Mouse (Mus musculus) testis, postnatal 14 days (tissue): ENCODE data around the gene Nr4a3.

Experiments used
- DNase-seq: peaks from one replicate; pipeline ENCODE4 v3.0.0; 2021; ENCODE audit warnings: low spot score

Gene Nr4a3

GRCm38 (mm10) chr4:48050442-48050841 lies 5.5 kb downstream of the Nr4a3 start:
- no peak for DNase-seq

DNA sequence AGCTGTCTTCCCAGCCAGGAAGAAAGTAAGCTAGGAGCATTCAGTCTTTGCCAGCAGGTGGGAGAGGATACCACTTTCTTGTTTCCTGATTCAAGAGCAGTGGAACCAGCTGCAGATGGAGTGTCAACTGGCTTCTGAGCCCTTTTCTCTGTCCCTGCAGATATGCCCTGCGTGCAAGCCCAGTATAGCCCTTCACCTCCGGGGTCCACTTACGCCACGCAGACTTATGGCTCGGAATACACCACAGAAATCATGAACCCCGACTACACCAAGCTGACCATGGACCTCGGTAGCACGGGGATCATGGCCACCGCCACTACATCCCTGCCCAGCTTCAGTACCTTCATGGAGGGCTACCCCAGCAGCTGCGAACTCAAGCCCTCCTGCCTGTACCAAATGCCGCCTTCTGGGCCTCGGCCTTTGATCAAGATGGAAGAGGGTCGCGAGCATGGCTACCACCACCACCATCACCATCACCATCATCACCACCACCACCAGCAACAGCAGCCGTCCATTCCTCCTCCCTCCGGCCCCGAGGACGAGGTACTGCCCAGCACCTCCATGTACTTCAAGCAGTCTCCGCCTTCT lies 6.2 kb downstream of the Nr4a3 start:
- no peak for DNase-seq

GRCm38 (mm10) chr4:48051674-48052121 lies 6.7 kb downstream of the Nr4a3 start:
- DNase-seq: no peak

DNA sequence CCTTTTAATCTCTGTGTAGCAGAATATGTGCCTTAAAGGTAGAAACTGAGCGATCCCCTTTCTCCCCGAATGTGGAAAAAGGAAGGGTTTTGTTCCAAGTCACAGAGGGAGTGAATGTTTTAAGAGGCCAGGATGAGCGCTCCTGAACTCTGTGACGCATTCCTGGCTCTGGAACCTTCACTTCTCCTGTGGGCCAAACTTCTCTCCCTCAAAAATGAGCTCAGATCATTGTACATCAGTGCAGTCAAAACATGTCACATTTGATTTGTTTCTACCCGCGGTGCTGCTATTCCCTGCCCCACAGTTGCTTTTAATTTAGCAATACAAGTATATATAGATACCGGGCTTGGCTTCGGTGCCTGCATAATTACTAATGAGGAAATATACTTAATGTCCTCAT lies 16.8 kb downstream of the Nr4a3 start:
- no peak for DNase-seq

- DNase-seq: no peak
Measured at GRCm38 (mm10) chr4:48064311-48064710, 19.4 kb downstream of the Nr4a3 start.

- DNase-seq: no peak
Measured at GRCm38 (mm10) chr4:48066676-48067075, 21.7 kb downstream of the Nr4a3 start.

- DNase-seq: no peak
Measured at GRCm38 (mm10) chr4:48069111-48069510, 24.2 kb downstream of the Nr4a3 start.

- no peak for DNase-seq
Measured at GRCm38 (mm10) chr4:48072006-48072405, 27.1 kb downstream of the Nr4a3 start.

DNA sequence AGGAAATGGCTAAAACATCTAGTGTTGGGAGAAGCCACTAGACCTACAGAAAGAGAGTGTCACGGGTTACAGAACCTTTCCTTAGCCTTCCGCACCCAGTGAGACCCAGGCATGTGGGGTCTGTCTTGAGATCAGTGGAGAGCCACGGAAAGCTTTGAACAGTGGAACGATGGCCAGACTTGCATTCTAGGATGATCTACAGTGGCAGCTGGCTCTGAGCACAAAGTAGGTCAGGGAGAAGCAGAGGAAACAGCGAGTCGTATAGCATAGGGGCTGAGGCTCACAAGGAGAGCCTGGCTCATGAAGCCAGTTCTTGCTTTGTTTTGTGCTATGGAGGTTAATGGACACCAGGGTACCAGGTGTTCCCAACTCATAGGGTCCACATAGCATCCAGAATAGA lies 28.4 kb downstream of the Nr4a3 start:
- no peak for DNase-seq

DNA sequence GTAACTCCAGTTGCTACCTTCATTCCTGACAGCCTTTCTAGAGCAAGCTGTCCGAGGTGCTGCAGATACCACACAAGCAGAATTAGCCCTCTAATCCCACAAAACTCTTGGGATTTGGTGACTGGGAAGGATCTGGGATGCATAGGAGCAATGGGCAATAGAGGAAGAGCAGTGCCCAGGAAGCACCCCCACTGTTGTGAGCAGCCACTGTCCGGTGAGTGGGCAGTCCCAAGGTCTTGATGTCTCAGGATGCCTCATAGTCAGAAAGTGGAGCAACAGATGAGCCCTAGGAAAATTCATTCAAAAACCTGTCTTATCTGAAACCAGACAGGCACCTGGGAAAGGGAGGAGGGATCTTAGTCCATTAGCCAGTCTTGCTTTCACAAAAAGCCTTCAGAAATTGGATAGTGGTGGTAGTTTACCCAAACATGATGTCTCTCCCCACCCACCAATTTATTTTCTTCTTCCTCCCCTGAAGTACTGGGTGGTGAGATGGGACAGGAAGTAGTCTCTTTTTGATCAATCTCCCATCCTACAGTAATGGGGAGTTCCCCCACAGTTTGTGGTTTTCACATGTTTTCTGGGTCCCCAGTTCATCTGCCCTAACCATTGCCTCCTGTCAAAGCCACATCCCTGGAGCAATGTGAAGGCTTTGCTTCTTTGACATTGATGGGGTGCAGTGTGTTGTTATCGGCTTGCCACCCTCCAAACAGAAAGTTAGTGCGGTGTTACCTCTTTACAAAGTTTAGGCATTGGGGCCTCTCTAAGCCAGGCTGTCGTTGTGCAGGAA lies 29.7 kb downstream of the Nr4a3 start:
- DNase-seq: no peak

- DNase-seq: no peak
Measured at GRCm38 (mm10) chr4:48076693-48077471, 31.9 kb downstream of the Nr4a3 start.

- no peak for DNase-seq
Measured at GRCm38 (mm10) chr4:48078213-48078612, 33.3 kb downstream of the Nr4a3 start.

- DNase-seq: no peak
Measured at GRCm38 (mm10) chr4:48079285-48080039, 34.5 kb downstream of the Nr4a3 start.

- DNase-seq: no peak
Measured at GRCm38 (mm10) chr4:48083452-48083851, 38.5 kb downstream of the Nr4a3 start.

DNA sequence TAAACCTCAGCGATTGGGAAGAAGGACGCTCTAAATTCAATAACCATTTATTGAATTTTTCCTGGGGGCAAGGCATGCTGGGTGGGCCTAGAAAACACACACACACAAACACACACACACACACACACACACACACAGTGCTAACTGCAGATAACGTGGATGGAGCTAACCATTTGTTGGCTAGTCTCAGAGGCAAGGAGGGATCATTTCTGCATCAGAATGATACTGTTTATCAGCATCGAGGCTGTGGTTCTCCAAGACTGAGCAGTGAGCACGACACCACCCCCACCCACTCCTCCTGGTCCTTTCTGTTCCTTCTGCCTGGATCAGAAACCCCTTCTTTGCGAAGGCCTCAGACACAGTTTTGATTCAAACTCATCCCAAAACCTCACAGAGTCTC lies 41.7 kb downstream of the Nr4a3 start:
- no peak for DNase-seq

GRCm38 (mm10) chr4:48087497-48087896 lies 42.5 kb downstream of the Nr4a3 start:
- DNase-seq: no peak

DNA sequence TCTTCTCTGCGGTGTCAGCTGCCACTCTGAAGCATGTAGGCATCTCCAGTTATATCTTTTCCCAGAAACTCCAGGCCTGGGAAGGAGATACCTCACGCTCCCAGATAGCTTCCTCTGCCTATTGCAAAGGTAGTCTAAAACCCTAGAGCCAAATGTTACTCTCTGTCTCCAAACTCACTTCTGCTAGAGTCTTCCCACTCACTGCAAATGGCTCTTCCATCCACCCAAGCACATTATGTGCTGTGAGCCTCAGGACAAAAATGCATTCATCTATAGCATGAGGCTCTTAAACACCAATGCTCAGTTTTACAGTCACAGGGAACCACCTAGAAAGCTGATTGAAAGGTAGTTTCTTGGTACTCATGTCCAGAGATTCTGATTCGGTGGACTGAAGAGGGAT lies 48.3 kb downstream of the Nr4a3 start:
- no peak for DNase-seq

DNA sequence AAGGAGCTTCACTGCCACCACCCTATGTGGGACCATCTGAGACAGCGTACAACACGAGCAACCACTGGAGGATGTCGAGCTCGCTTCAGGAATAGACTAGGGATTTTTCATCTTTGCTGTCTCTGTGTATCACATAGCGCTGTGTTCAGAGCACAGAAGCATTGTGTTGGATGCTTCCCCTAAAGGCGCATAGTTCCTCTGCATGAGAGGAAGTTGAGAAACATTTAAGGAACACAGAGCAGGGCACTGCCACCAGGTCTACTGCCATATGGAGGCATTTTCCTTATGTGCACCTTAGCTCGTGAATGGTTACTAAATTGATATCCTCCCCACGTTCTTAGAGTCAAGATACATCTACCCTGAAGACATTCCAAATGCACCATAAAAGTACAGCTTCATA lies 55.3 kb downstream of the Nr4a3 start:
- DNase-seq: no peak

GRCm38 (mm10) chr4:48101981-48102380 lies 57.0 kb downstream of the Nr4a3 start:
- no peak for DNase-seq

DNA sequence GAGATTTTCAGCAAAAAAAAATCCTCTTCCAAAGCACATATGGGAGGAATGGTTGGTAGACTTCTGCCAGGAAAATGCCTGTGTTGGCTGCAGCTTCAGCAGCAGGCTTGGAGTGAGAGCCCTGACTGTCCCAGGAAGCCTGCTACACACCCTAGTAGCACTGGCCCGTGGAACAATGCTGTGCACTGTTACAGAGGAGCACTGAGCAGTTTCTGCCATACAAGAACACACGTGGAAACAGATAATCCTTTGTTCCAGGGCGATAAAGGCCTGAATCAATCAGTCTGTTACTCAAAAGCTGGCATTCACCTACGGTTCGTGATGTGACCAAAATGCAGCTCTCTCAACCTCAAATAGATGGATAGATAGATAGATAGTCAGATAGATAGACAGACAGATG lies 60.4 kb downstream of the Nr4a3 start:
- DNase-seq: peak; percentile 11

DNA sequence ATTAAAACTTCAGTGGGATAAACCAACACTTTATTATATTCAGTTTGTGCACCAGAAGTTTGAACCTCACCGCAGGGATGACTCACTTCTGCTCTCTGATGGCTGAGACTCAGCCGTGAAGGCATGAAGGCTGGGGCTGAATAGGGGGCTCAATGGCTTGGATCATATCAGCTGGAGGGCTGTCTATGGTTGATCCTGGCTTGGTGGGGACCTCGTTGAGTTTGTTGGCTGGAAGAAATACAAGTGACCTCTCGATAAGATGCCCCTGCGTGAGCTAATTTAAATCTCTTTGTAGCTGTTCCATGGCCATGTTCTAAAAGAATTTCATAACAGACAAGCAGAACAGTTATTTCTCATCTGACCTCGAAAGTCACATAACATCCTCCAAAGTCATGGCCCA lies 62.1 kb downstream of the Nr4a3 start:
- no peak for DNase-seq

DNA sequence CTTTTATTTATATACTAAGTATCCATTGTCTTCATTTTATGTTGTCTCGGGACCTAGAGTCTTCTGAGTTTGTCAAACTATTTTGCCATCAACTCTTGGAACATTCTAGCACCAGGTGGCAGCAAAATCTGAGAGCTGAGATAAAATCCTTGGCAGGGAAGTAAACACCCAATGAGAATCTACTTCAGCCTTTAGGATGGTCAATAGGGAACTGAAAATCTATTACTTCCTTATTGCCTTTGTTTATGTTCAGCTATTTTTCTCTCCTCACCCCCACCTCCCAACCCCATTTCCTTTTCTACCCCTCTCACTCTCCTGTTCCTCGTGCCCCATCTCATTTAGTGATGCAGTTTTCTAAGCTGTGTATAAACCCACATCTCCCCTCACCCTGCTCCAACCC lies 63.6 kb downstream of the Nr4a3 start:
- DNase-seq: no peak
